Mouse (Mus musculus) CH12.LX (cell line): ENCODE measurements at regions not wholly inside any gene's neighbourhood (a gene's known extent, or its start where the extent isn't known, plus 50 kb on each side); places are given as distances from the start of the nearest gene placed in this dataset.

ENCODE experiments used
- DNase-seq: peaks from one replicate; pipeline ENCODE4 v3.0.0-alpha.2; 2013; ENCODE audit errors: extremely low read depth
- H3K27ac ChIP-seq: 2 replicates; pipeline ENCODE4 v1.5.1; 2012; ENCODE audit warnings: low read depth, mild to moderate bottlenecking, control low read depth, moderate library complexity; ENCODE audit not compliant: insufficient read depth
- H3K27me3 ChIP-seq: replicated peaks from 2 replicates; pipeline ENCODE3; 2012; ENCODE audit warnings: inconsistent platforms
- H3K36me3 ChIP-seq, 2 experiments: replicated peaks in 1 of 2; 2 replicates each; pipeline versions ENCODE3 to v1.6.1; 2012; ENCODE audit warnings: inconsistent platforms in 1 of 2, low read length in 1 of 2, mild to moderate bottlenecking in 1 of 2, mixed read lengths in 1 of 2, moderate library complexity in 1 of 2; ENCODE audit not compliant: control insufficient read depth in 1 of 2, insufficient read depth in 1 of 2
- H3K4me1 ChIP-seq, 2 experiments: 2 replicates each; pipeline ENCODE4 v1.6.1; 2012; ENCODE audit warnings: inconsistent platforms in 1 of 2, moderate library complexity in 1 of 2; ENCODE audit not compliant: insufficient read depth in 2 of 2, control insufficient read depth in 1 of 2
- H3K4me2 ChIP-seq: 2 replicates; pipeline ENCODE4 v1.6.1; 2012; ENCODE audit warnings: low read depth, mild to moderate bottlenecking, control low read depth; ENCODE audit not compliant: poor library complexity, insufficient read depth, severe bottlenecking
- H3K4me3 ChIP-seq, 3 experiments: fragments of 150-350 bp in 1 of 3; sonication (generic) in 1 of 3; replicated peaks in 1 of 3; 2 replicates each; pipeline versions ENCODE3 to v1.5.1; 2011 to 2012; ENCODE audit warnings: low read depth in 2 of 3, low read length in 2 of 3, mild to moderate bottlenecking in 2 of 3, moderate library complexity in 2 of 3, control low read depth in 1 of 3, improper control_type of control experiment in 1 of 3, inconsistent platforms in 1 of 3, mixed read lengths in 1 of 3; ENCODE audit not compliant: poor library complexity in 1 of 3
- H3K79me2 ChIP-seq: replicated peaks from 2 replicates; pipeline ENCODE4 v1.6.1; 2012; ENCODE audit warnings: mild to moderate bottlenecking, moderate library complexity; ENCODE audit not compliant: control insufficient read depth, poor library complexity, insufficient read depth, severe bottlenecking; ENCODE audit errors: extremely low read depth
- H3K9ac ChIP-seq: 2 replicates; pipeline ENCODE4 v1.6.1; 2012; ENCODE audit warnings: low read depth, mild to moderate bottlenecking, control low read depth, moderate library complexity; ENCODE audit not compliant: insufficient read depth
- H3K9me3 ChIP-seq: replicated peaks from 2 replicates; pipeline ENCODE3; 2012; ENCODE audit warnings: low read length, inconsistent platforms, mixed read lengths
- BHLHE40 ChIP-seq: IDR thresholded peaks from 2 replicates; pipeline ENCODE4 v1.6.1; 2011; ENCODE audit warnings: mild to moderate bottlenecking, low read depth, low read length, improper control_type of control experiment
- CHD2 ChIP-seq: IDR thresholded peaks from 2 replicates; pipeline ENCODE4 v1.6.1; 2011; ENCODE audit warnings: low read length, improper control_type of control experiment
- E2F4 ChIP-seq: IDR thresholded peaks from 2 replicates; pipeline ENCODE4 v1.6.1; 2011; ENCODE audit warnings: low read depth, low read length, improper control_type of control experiment; ENCODE audit not compliant: insufficient replicate concordance
- ELF1 ChIP-seq: IDR thresholded peaks from 2 replicates; pipeline ENCODE4 v1.6.1; 2014; ENCODE audit warnings: low read depth, mild to moderate bottlenecking, inconsistent platforms, low read length, improper control_type of control experiment
- GABPA ChIP-seq: IDR thresholded peaks from 2 replicates; pipeline ENCODE4 v1.6.1; 2012; ENCODE audit warnings: low read depth, low read length, improper control_type of control experiment, inconsistent platforms; ENCODE audit not compliant: insufficient replicate concordance
- IRF4 ChIP-seq: IDR thresholded peaks from 2 replicates; pipeline ENCODE4 v1.6.1; 2014; ENCODE audit warnings: low read depth, mild to moderate bottlenecking, inconsistent platforms, low read length, improper control_type of control experiment
- JUN ChIP-seq: IDR thresholded peaks from 2 replicates; pipeline ENCODE4 v1.6.1; 2011; ENCODE audit warnings: low read depth, mild to moderate bottlenecking, low read length, improper control_type of control experiment, moderate library complexity; ENCODE audit not compliant: insufficient read depth
- KAT2A ChIP-seq: IDR thresholded peaks from 2 replicates; pipeline ENCODE4 v1.6.1; 2012; ENCODE audit warnings: low read length, improper control_type of control experiment, inconsistent platforms; ENCODE audit not compliant: insufficient replicate concordance
- MAFK ChIP-seq: IDR thresholded peaks from 2 replicates; pipeline ENCODE4 v1.6.1; 2011; ENCODE audit warnings: low read length, improper control_type of control experiment; ENCODE audit not compliant: insufficient replicate concordance
- MYC ChIP-seq: IDR thresholded peaks from 2 replicates; pipeline ENCODE4 v1.6.1; 2011; ENCODE audit warnings: low read depth, mild to moderate bottlenecking, improper control_type of control experiment, low read length
- NELFE ChIP-seq: IDR thresholded peaks from 2 replicates; pipeline ENCODE4 v1.6.1; 2011; ENCODE audit warnings: low read depth, low read length, improper control_type of control experiment
- NRF1 ChIP-seq: IDR thresholded peaks from 2 replicates; pipeline ENCODE4 v1.6.1; 2014; ENCODE audit warnings: low read depth, mild to moderate bottlenecking, inconsistent platforms, low read length, improper control_type of control experiment, moderate library complexity
- POLR2A ChIP-seq: IDR thresholded peaks from 2 replicates; pipeline ENCODE4 v1.6.1; 2011; ENCODE audit warnings: low read depth, mild to moderate bottlenecking, improper control_type of control experiment, low read length
- RAD21 ChIP-seq: IDR thresholded peaks from 2 replicates; pipeline ENCODE4 v1.6.1; 2011; ENCODE audit warnings: low read depth, mild to moderate bottlenecking, low read length, improper control_type of control experiment, moderate library complexity
- SIN3A ChIP-seq: IDR thresholded peaks from 2 replicates; pipeline ENCODE4 v1.6.1; 2012; ENCODE audit warnings: low read length, improper control_type of control experiment, inconsistent platforms
- SMC3 ChIP-seq: IDR thresholded peaks from 2 replicates; pipeline ENCODE4 v1.6.1; 2011; ENCODE audit warnings: low read depth, low read length, improper control_type of control experiment
- UBTF ChIP-seq: IDR thresholded peaks from 2 replicates; pipeline ENCODE4 v1.6.1; 2012; ENCODE audit warnings: low read depth, mild to moderate bottlenecking, inconsistent platforms, low read length, improper control_type of control experiment, moderate library complexity
- USF2 ChIP-seq: conservative IDR thresholded peaks from 2 replicates; pipeline ENCODE4 v1.6.1; 2011; ENCODE audit warnings: low read depth, low read length, improper control_type of control experiment
- ZC3H11A ChIP-seq: IDR thresholded peaks from 2 replicates; pipeline ENCODE4 v1.6.1; 2012; ENCODE audit warnings: low read depth, mild to moderate bottlenecking, inconsistent platforms, low read length, improper control_type of control experiment
- dilution Hi-C: fragments of 300-500 bp; cut with MboI; formaldehyde crosslinking; loops from 2 replicates; pipeline ENCODE4 v1.14.3; 2020; ENCODE audit warnings: low sequenced_read_pairs; ENCODE audit not compliant: extremely low pct_unique_long_range_greater_than_20kb, extremely low pct_ligation_motif_present
- in situ Hi-C: fragments of 300-500 bp; cut with MboI; formaldehyde crosslinking; loops from 3 replicates; pipeline ENCODE4 v1.14.3; 2019; ENCODE audit warnings: low sequenced_read_pairs, low pct_ligation_motif_present, low pct_unique_long_range_greater_than_20kb, mixed read lengths

GRCm38 (mm10) chr6:9659672-9660071 lies 711.4 kb downstream of the Nxph1 start:
- Histone ChIP-seq H3K4me2 (no peak overlapping the region), H3K9me3 (no peaks in the 10 kb centered on the region), H3K27ac (no peak overlapping the region), H3K27me3 (no peaks in the 10 kb centered on the region), H3K4me1 (no peaks in the 10 kb centered on the region), H3K9ac (no peak overlapping the region), H3K4me3 (no peak overlapping the region), H3K36me3 (no peaks in the 10 kb centered on the region), H3K79me2 (no peaks in the 10 kb centered on the region)
- in situ Hi-C loops = no loop called here
- TF ChIP-seq MYC (no peak), IRF4 (no peak), JUN (no peak), GABPA (no peak), SIN3A (no peak), NRF1 (no peak), USF2 (no peak), BHLHE40 (no peak), ELF1 (no peak), MAFK (no peak), KAT2A (no peak), UBTF (no peak), E2F4 (no peak), RAD21 (no peak), ZC3H11A (no peak), SMC3 (no peak), POLR2A (no peak), CHD2 (no peak)
- no peak for DNase-seq
- dilution Hi-C loops = no loop called here

- TF ChIP-seq NELFE = no peak
- Histone ChIP-seq H3K9me3 (no peaks in the 10 kb centered on the region), H3K4me3 (no peak overlapping the region), H3K27ac (no peak overlapping the region), H3K4me1 (no peaks in the 10 kb centered on the region), H3K79me2 (no peaks in the 10 kb centered on the region), H3K36me3 (no peaks in the 10 kb centered on the region), H3K9ac (no peak overlapping the region), H3K4me2 (no peak overlapping the region), H3K27me3 (no peaks in the 10 kb centered on the region)
- DNase-seq = no peak
- in situ Hi-C loops (no loop called here), dilution Hi-C loops (no loop called here)
These were observed 737.0 kb downstream of the Nxph1 start for GRCm38 (mm10) chr6:9685182-9685581.
